Mouse (Mus musculus) c-Kit-positive CD71-positive TER-119-negative erythroid progenitor cells, embryonic 14.5 days (primary cell): ENCODE results near the gene Aldh1l1.

Experiments used
- DNase-seq: peaks from one replicate; pipeline ENCODE4 v3.0.0-alpha.2; 2013; ENCODE audit warnings: low read depth

The Aldh1l1 gene

GRCm38 (mm10) chr6:90594972-90595371 is 108.7 kb downstream of the Aldh1l1 start:
- no peak for DNase-seq

- no peak for DNase-seq
Measured at GRCm38 (mm10) chr6:90597060-90597459, 110.8 kb downstream of the Aldh1l1 start.

GRCm38 (mm10) chr6:90597592-90597991 is 111.4 kb downstream of the Aldh1l1 start:
- DNase-seq, result no peak

GRCm38 (mm10) chr6:90598197-90598596 is 112.0 kb downstream of the Aldh1l1 start:
- DNase-seq, result no peak

GRCm38 (mm10) chr6:90600351-90600750 is 114.1 kb downstream of the Aldh1l1 start:
- DNase-seq, result no peak

- DNase-seq, result no peak
Measured at GRCm38 (mm10) chr6:90601736-90602135, 115.5 kb downstream of the Aldh1l1 start.

GRCm38 (mm10) chr6:90602304-90602703 is 116.1 kb downstream of the Aldh1l1 start:
- DNase-seq, result no peak

GRCm38 (mm10) chr6:90603126-90603525 is 116.9 kb downstream of the Aldh1l1 start:
- no peak for DNase-seq

- DNase-seq, result no peak
Measured at GRCm38 (mm10) chr6:90604130-90604529, 117.9 kb downstream of the Aldh1l1 start.

GRCm38 (mm10) chr6:90604533-90605297 is 118.5 kb downstream of the Aldh1l1 start, which contains the start of gene Slc41a3:
TSS of gene Slc41a3 (plus strand) at chr6:90604725.
- peak; percentile 80 for DNase-seq

- DNase-seq, result no peak
Measured at GRCm38 (mm10) chr6:90605298-90605665, 119.1 kb downstream of the Aldh1l1 start.

GRCm38 (mm10) chr6:90606538-90606937 is 120.3 kb downstream of the Aldh1l1 start:
- DNase-seq, result no peak

- DNase-seq, result peak; percentile 89
Measured at GRCm38 (mm10) chr6:90607196-90607595, 121.0 kb downstream of the Aldh1l1 start.

- no peak for DNase-seq
Measured at GRCm38 (mm10) chr6:90608186-90608585, 122.0 kb downstream of the Aldh1l1 start.

GRCm38 (mm10) chr6:90610248-90610647 is 124.0 kb downstream of the Aldh1l1 start:
- no peak for DNase-seq

- no peak for DNase-seq
Measured at GRCm38 (mm10) chr6:90613277-90613676, 127.0 kb downstream of the Aldh1l1 start.

GRCm38 (mm10) chr6:90615362-90615761 is 129.1 kb downstream of the Aldh1l1 start:
- no peak for DNase-seq

- DNase-seq, result no peak
Measured at GRCm38 (mm10) chr6:90615991-90616390, 129.8 kb downstream of the Aldh1l1 start.

GRCm38 (mm10) chr6:90616481-90616880 is 130.3 kb downstream of the Aldh1l1 start:
- DNase-seq, result no peak

GRCm38 (mm10) chr6:90618274-90618673 is 132.0 kb downstream of the Aldh1l1 start:
- DNase-seq, result no peak

GRCm38 (mm10) chr6:90618821-90619636 is 132.8 kb downstream of the Aldh1l1 start:
- no peak for DNase-seq

GRCm38 (mm10) chr6:90619936-90620335 is 133.7 kb downstream of the Aldh1l1 start:
- no peak for DNase-seq
